Mouse (Mus musculus): ENCODE data around the gene Trim71.
A peak's percentile ranks its signal among the peaks of the same experiment; 100 is the strongest.

The Trim71 gene

DNA sequence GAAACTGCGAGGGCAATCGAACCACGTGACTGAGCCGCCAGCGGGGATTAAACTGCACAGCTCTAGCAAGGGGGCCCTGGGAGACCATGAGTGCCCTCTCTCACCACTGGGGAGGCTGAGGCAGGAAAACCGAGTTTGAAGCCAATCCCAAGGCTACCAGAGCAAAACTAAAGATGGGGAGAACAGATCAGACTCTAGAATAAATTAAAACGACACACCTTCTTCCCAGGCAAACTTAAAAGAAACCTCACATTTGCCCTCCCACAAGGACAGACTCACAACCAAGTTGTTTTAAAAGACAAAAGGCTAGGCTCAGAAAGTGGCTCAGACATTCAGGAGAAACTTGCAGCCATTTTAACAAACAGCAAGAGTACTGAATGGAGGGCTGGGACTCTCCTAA lies 7.1 kb downstream of the Trim71 start:
- DNase-seq (ENCODE audit: low spot score): peak; percentile 68

GRCm38 (mm10) chr9:114556276-114556855 lies 7.8 kb downstream of the Trim71 start:
- peak; percentile 55 for DNase-seq (ENCODE audit: low spot score)

- peak; percentile 55 for DNase-seq (ENCODE audit: low spot score)
Observed at GRCm38 (mm10) chr9:114554355-114554979, 9.7 kb downstream of the Trim71 start.

DNA sequence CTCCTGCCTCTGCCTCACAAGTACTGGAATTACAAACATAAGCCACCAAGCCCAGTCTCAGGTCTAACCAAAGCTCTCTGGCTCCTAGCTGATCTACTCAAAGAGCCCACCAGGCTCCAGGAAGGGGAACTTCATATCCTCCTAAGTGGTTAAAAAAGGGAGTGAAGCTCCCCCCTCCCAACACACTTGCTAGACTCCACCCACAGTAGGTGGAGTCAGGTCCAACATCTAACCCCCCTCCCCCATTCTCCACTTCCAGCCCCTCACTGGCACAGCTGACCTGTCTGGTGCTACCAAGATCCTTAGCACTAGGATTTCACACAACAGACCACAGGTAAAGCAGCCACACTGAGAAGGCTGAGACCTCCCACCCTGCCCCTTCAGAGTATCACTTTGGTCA lies 10.3 kb downstream of the Trim71 start:
- DNase-seq (ENCODE audit: low spot score): no peak

GRCm38 (mm10) chr9:114550033-114550432 lies 14.1 kb downstream of the Trim71 start:
- no peak for DNase-seq (ENCODE audit: low spot score)

DNA sequence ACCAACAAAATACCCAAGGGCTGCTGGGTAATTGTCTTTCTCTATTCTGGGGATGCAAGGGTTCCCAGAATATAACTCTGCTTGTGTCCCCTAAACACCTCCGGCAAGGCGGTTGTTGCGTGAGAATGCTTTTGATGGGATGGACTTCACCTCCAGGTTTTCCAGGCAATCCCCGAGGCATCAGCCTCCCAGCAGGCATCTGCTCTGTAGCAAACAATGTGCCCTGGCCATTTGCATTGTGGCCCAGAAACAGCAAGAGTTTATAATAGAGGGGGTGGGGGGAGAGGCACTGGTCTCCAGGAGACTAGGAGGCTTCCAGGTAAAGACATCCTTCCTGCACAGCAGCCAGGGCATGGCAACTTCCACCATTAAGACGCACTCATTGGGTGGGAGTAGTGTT lies 15.1 kb downstream of the Trim71 start:
- no peak for DNase-seq (ENCODE audit: low spot score)

DNA sequence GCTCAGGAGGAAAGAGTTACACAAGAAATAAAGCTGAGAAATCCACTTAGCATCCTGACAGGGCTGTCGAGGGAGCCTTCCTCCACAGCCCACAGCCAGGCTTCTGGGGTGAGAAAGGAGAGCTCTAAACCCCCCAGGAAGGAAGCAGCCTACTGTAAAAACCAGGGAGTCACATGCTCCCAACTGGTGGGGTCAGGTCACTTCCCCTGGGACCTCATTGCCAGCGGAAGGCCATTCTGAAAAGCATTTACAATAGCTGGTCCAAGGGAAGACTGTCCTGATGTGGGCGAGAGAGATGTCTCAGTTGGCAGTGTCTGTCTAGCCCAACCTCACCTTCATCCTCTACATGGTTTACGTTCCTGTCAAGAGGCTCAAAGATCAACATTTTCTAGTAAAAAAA lies 15.7 kb downstream of the Trim71 start:
- DNase-seq (ENCODE audit: low spot score): no peak

GRCm38 (mm10) chr9:114547643-114548077 lies 16.5 kb downstream of the Trim71 start:
- DNase-seq (ENCODE audit: low spot score): peak; percentile 89

DNA sequence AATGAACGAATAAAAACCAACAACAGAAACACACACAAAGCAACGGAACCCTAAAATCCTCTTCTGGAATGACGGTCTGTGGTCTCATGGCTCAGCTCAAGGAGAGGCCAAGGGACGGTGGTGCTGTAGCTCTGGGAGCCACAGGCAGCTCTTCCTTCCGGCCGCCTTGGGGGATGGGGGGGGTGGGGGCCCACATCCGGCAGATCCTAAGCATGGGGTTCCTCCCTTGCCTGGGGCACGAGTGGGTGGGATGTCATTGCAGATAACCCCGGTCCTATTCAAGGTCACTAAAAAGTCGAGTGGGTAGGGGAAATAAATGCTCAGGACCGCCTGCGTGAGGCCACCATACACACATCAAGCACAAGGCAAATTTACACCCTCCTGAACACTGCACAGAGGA lies 17.4 kb downstream of the Trim71 start:
- no peak for DNase-seq (ENCODE audit: low spot score)

DNA sequence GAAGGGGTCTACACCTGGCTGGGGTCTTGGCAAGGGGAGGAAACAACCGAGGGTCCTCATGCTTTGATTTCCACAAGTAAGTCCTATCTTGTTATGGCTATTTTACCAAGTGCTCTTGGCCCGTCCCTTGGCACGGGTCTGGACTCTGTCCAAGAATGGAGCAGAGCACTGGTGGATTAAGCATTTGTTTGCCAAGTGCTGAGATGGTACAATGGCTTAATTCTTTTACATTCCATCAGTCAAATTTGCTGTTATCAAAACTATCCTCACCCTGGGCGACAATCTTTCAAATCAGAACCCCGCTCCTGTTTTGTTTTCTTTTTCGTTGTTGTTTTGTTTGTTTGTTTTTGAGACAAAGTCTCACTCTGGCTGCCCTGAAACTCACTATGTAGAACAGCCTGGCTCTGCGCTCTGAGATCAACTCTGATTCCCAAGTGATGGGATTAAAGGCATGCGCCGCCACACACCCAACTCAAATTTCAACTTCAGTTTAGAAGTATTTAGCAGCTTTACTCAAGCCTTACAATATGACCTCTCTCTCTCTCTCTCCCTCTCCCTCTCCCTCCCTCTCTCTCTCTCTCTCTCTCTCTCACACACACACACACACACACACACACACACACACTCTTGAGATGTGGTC lies 19.3 kb downstream of the Trim71 start:
- DNase-seq (ENCODE audit: low spot score): no peak

DNA sequence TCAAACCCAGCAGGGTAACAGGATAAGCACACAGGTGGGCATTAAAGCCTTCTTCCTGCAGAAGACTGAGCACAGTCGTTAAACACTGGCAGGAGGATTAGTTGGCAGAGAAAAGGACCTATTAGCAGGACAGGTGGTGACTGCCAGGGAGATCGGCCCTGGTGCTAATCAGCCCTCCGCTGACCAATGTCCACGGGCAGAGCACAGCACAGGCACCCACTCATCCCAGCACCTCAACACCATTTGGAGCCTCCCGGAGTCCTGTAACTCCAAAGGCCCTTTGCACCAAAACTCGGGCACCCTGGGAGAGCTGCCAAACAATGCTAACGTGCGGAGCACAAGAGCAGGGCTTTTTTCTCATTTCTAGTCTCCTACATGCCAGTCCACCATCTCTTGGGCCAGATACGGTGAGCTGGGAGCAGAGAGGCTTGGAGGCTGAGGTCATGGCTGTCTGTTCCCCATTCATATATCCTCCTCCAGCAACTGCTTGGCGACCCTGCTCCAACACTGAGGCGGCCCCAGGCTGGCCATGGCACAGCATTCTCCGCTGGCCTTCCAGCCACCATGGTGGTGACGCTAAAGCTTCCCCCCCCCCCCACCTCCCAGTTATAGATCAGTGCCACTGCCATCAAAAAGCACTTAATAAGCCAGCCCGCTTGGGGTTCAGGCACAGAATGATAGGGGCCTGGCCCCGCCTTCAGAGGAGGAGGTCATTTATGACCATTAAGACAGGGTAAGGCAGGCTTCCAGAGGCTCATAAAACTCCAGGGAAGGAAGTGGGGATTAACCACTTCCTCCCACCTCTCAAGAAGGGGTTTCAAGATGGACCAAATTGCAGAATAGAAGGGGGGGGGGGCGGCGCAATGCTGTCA lies 20.1 kb downstream of the Trim71 start:
- no peak for DNase-seq (ENCODE audit: low spot score)

- DNase-seq (ENCODE audit: low spot score): peak; percentile 93
Observed at GRCm38 (mm10) chr9:114541279-114541741, 22.9 kb downstream of the Trim71 start.

DNA sequence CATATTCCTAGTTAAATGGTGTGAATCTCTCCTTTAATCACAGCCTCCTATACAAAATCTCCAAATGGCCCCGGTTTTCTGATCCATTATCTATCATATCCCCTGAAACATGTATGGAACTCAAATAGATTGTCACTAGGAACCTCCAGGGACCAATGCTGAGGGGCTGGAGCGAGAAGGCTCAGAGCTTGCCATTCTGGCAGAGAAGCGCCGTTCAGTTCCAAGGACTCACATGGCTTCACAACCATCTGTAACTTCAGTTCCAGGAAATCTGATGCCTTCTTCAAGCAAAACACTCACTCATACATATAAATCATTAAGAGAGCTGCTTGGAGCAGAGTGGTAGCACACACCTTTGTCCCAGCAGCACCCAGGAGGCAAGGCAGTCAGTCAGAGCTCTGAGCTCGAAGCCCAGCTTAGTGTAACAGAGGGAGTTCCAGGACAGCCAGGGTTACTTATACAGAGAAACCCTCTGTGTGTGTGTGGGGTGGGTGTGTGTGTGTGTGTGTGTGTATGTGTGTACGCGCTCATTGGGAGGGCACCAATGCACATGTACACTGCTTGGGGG lies 25.1 kb downstream of the Trim71 start:
- no peak for DNase-seq (ENCODE audit: low spot score)

GRCm38 (mm10) chr9:114536628-114537027 lies 27.5 kb downstream of the Trim71 start:
- no peak for DNase-seq (ENCODE audit: low spot score)

DNA sequence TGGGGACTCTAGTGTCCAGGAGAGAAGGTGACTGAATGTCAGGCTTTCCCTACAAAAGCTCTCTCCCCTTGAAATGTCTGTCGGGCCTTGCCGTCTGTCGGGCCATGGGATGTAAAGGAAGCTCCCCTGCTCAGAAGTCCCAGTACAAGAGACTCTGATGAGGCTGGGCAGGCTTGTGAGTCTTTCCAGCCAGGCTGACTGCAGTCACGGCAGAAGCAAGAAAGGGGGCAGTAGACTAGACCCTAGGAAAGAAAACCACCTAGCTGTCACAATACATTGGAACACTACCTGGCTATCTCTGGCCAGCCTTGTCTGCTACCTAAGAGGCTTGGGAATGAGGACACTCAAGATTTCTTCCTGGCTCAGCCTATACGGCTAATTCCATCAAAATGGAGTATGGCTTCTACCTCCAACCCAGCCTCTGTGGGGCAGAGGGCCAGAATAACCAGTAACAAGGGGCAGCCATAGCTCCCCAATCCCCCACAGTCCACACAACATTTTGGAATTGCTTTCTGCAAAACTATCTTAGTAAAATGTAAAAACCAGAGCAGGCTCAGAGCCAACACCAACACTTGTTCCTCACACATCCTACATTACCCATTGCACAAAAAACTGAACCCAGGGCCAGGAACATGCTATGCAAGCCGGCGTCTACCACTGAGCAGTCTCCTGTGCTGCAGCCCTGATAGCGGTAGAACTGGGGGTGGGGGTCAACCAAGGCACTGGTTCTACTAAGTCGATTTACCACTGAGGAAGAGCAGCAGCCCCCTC lies 29.2 kb downstream of the Trim71 start:
- no peak for DNase-seq (ENCODE audit: low spot score)

DNA sequence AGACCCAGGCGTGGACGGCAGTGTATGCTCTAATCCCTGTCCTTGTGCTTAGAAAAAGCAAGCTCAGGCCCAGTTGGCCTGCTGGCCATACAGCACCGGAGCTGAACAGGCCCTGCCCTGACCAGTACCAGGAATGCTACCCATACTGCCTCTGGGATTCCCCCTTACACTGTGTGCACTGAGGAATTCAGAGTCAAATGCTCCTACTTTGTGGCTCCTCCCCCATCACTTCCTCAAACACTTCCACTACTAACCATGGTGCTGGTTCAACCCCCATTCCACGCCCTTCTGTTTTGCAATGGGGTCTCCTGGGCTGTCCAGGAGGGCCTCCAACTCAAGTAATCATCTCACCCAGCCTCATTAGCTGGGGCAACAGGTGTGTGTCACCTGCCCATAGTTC lies 30.3 kb downstream of the Trim71 start:
- DNase-seq (ENCODE audit: low spot score): no peak

- DNase-seq (ENCODE audit: low spot score): no peak
Observed at GRCm38 (mm10) chr9:114531276-114531675, 32.9 kb downstream of the Trim71 start.

GRCm38 (mm10) chr9:114528680-114529048 lies 35.5 kb downstream of the Trim71 start:
- DNase-seq (ENCODE audit: low spot score): no peak

DNA sequence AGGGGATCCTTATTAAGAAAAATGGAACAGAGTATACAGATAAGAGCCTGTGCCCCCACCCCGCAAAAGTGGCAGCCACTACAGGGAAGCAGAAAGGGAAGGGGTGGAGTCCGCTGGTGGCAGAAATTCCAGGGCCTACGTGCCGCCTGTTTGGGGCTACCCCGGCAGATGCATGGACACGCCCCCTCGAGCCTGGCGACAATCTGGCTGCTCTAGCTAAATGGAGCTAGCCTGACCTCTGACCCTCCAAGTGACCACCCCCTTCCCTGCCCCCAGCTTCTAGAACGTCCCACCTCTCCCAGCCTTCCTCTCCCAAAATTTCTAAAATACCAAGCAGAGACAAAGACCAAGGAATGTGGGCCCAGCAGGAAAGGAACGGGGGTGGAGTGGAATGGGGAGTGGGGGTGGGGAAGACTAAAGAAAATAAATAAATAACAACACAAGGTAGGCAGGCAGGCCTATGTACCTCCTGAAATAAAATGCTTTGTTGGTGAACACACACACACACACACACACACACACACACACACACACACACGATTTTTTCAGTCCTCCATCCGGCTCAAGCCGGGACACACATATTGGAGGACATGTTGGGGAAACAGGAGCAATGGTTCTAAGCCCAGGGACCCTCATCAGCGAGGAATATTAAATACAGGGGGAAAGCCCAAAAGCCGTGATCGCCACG lies 36.0 kb downstream of the Trim71 start:
- DNase-seq (ENCODE audit: low spot score): peak; percentile 90

GRCm38 (mm10) chr9:114527085-114527484 lies 37.1 kb downstream of the Trim71 start:
- peak; percentile 86 for DNase-seq (ENCODE audit: low spot score)

- peak; percentile 75 for DNase-seq (ENCODE audit: low spot score)
Observed at GRCm38 (mm10) chr9:114526581-114526980, 37.6 kb downstream of the Trim71 start.
